In genomic region chr4:103290763-103291162, GRCm38 (mm10) we compare ENCODE assay signal across 46 mouse cellular contexts. TPM values are rescaled to one million over a fixed set of nuclear protein-coding genes. Genes with fewer than 3 reads are reported as not detected.
"Had no signal": no experiment of that assay in that cellular context is flagged by ENCODE, and none has a peak within 500 bp of the region (broad histone marks: within the 10 kb centered on the region; RNA-seq: fewer than 3 reads in every experiment).

4921539E11Rik (minus strand) TSS chr4:103290863.

- H3K4me3 ChIP-seq: left cerebral cortex, adult 2 months; limb, embryonic 10.5 days; limb, embryonic 12.5 days; limb, embryonic 13.5 days; limb, embryonic 15.5 days; liver, embryonic 12.5 days; liver, embryonic 13.5 days; liver, embryonic 15.5 days; lung, embryonic 15.5 days; midbrain, embryonic 10.5 days; midbrain, embryonic 12.5 days; midbrain, embryonic 13.5 days; midbrain, embryonic 15.5 days; myocyte had no signal

- H3K4me1 ChIP-seq: limb, embryonic 10.5 days; limb, embryonic 12.5 days; limb, embryonic 13.5 days; limb, embryonic 15.5 days; liver, embryonic 12.5 days; liver, embryonic 13.5 days; liver, embryonic 15.5 days; lung, embryonic 15.5 days; midbrain, embryonic 10.5 days; midbrain, embryonic 12.5 days; midbrain, embryonic 13.5 days; midbrain, embryonic 15.5 days had no signal

- H3K4me2 ChIP-seq: limb, embryonic 12.5 days; limb, embryonic 13.5 days; limb, embryonic 15.5 days; liver, embryonic 11.5 days; liver, embryonic 12.5 days; liver, embryonic 13.5 days; liver, embryonic 15.5 days; lung, embryonic 14.5 days; lung, embryonic 15.5 days; midbrain, embryonic 11.5 days; midbrain, embryonic 12.5 days; midbrain, embryonic 13.5 days; midbrain, embryonic 15.5 days had no signal

- H3K27ac ChIP-seq: left cerebral cortex, adult 2 months; limb, embryonic 10.5 days; limb, embryonic 12.5 days; limb, embryonic 13.5 days; limb, embryonic 15.5 days; liver, embryonic 12.5 days; liver, embryonic 13.5 days; liver, embryonic 14.5 days; liver, embryonic 15.5 days; lung, embryonic 15.5 days; macrophage; midbrain, embryonic 10.5 days; midbrain, embryonic 12.5 days; midbrain, embryonic 13.5 days; midbrain, embryonic 15.5 days had no signal

- DNase-seq: left cerebral cortex, postnatal 4 days; liver; liver, embryonic 13.5 days; liver, postnatal 0 days; lung, adult 18-20 months; lung, adult 2 months; lung, embryonic 14.5 days; lung, postnatal 10 days; lung, postnatal 14 days; lung, postnatal 36 days; lung, postnatal 4 days; midbrain, embryonic 14.5 days had no signal

- H3K36me3 ChIP-seq: limb, embryonic 10.5 days; limb, embryonic 12.5 days; limb, embryonic 13.5 days; limb, embryonic 15.5 days; liver, embryonic 12.5 days; liver, embryonic 13.5 days; liver, embryonic 15.5 days; lung, embryonic 15.5 days; midbrain, embryonic 10.5 days; midbrain, embryonic 12.5 days; midbrain, embryonic 13.5 days; midbrain, embryonic 15.5 days had no signal

- H3K9me3 ChIP-seq: limb, embryonic 10.5 days; limb, embryonic 12.5 days; limb, embryonic 13.5 days; limb, embryonic 15.5 days; liver, embryonic 12.5 days; liver, embryonic 13.5 days; liver, embryonic 15.5 days; lung, embryonic 15.5 days; midbrain, embryonic 10.5 days; midbrain, embryonic 12.5 days; midbrain, embryonic 13.5 days; midbrain, embryonic 15.5 days had no signal

- H3K27me3 ChIP-seq: limb, embryonic 12.5 days; limb, embryonic 13.5 days; limb, embryonic 15.5 days; liver, embryonic 12.5 days; liver, embryonic 13.5 days; liver, embryonic 15.5 days; lung, embryonic 15.5 days; midbrain, embryonic 12.5 days; midbrain, embryonic 13.5 days; midbrain, embryonic 15.5 days had no signal

- ATAC-seq: liver, embryonic 12.5 days; liver, postnatal 0 days; lung, postnatal 0 days; midbrain, embryonic 13.5 days; midbrain, embryonic 15.5 days; midbrain, embryonic 16.5 days had no signal

- H3K9ac ChIP-seq: limb, embryonic 12.5 days; limb, embryonic 13.5 days; limb, embryonic 15.5 days; liver, embryonic 12.5 days; liver, embryonic 13.5 days; liver, embryonic 14.5 days; liver, embryonic 15.5 days; liver, postnatal 0 days; lung, embryonic 14.5 days; lung, embryonic 15.5 days; midbrain, embryonic 12.5 days; midbrain, embryonic 13.5 days; midbrain, embryonic 15.5 days had no signal

RNA-seq across cellular contexts. Expression of gene 4921539E11Rik, which starts in this region (rescaled TPM):
- total RNA-seq: left cerebral cortex, adult 18-20 months; left cerebral cortex, adult 2 months; left cerebral cortex, adult 8-10 months; left cerebral cortex, postnatal 10 days; left cerebral cortex, postnatal 14 days; left cerebral cortex, postnatal 25 days; left cerebral cortex, postnatal 36 days; left cerebral cortex, postnatal 4 days; liver, adult 2 months; megakaryocyte progenitor cell, adult 5-6 weeks; megakaryocyte-erythroid progenitor cell, adult 5-6 weeks; midbrain, postnatal 0 days; monocyte, adult 5-6 weeks had no signal
- polyA plus RNA-seq: limb, embryonic 10.5 days; limb, embryonic 11.5 days; limb, embryonic 12.5 days; limb, embryonic 13.5 days; limb, embryonic 14.5 days; limb, embryonic 15.5 days; liver, adult 2 months; liver, embryonic 11.5 days; liver, embryonic 12.5 days; liver, embryonic 13.5 days; liver, embryonic 14.5 days; liver, embryonic 15.5 days; liver, embryonic 16.5 days; liver, postnatal 0 days; lung, adult 2 months; lung, embryonic 14.5 days; lung, embryonic 15.5 days; lung, embryonic 16.5 days; lung, postnatal 0 days; macrophage; midbrain, embryonic 10.5 days; midbrain, embryonic 11.5 days; midbrain, embryonic 12.5 days; midbrain, embryonic 13.5 days; midbrain, embryonic 14.5 days; midbrain, embryonic 15.5 days; midbrain, embryonic 16.5 days; midbrain, postnatal 0 days; myocyte had no signal
